Mouse (Mus musculus) heart, postnatal 0 days (tissue): Measurements from ENCODE around the gene Bhmt2. TPM values are rescaled to one million over a fixed set of nuclear protein-coding genes. Genes with fewer than 3 reads are reported as not detected.

Experiments used
- ATAC-seq: fragments of 200-750 bp; cut with Nextera tagmentation; 2 replicates; pipeline ENCODE4 v1.8.0; 2017; ENCODE audit warnings: low read depth, moderate number of reproducible peaks, moderate library complexity; ENCODE audit not compliant: insufficient read depth
- DNase-seq: peaks from one replicate; pipeline ENCODE4 v3.0.0-alpha.2; 2016; ENCODE audit warnings: low spot score
- H3K27ac ChIP-seq: fragments of 300-500 bp; sonication (generic); 2 replicates; pipeline ENCODE4 v1.5.1; 2014; ENCODE audit warnings: low read depth, mild to moderate bottlenecking
- H3K27me3 ChIP-seq: fragments of 300-500 bp; sonication (generic); 2 replicates; pipeline ENCODE4 v1.6.1; 2014; ENCODE audit warnings: low read length, mixed read lengths; ENCODE audit not compliant: control insufficient read depth, insufficient read depth
- H3K36me3 ChIP-seq: fragments of 300-500 bp; sonication (generic); replicated peaks from 2 replicates; pipeline ENCODE4 v1.6.1; 2014; ENCODE audit warnings: low read length, mixed read lengths; ENCODE audit not compliant: control insufficient read depth, insufficient read depth
- H3K4me1 ChIP-seq: fragments of 300-500 bp; sonication (generic); 2 replicates; pipeline ENCODE4 v1.6.1; 2014; ENCODE audit warnings: antibody characterized with exemption; ENCODE audit not compliant: control insufficient read depth, insufficient read depth
- H3K4me2 ChIP-seq: fragments of 300-500 bp; sonication (generic); 2 replicates; pipeline ENCODE4 v1.6.1; 2014; ENCODE audit warnings: low read depth, mild to moderate bottlenecking, low read length, moderate library complexity
- H3K4me3 ChIP-seq: fragments of 300-500 bp; sonication (generic); 2 replicates; pipeline ENCODE4 v1.5.1; 2014; ENCODE audit warnings: low read depth, low read length
- H3K9ac ChIP-seq: fragments of 300-500 bp; sonication (generic); replicated peaks from 2 replicates; pipeline ENCODE4 v1.6.1; 2014; ENCODE audit warnings: low read depth, low read length, mixed read lengths
- H3K9me3 ChIP-seq: fragments of 300-500 bp; sonication (generic); replicated peaks from 2 replicates; pipeline ENCODE4 v1.6.1; 2016; ENCODE audit warnings: low read length; ENCODE audit not compliant: control insufficient read depth
- CTCF ChIP-seq: IDR thresholded peaks from 2 replicates; pipeline ENCODE4 v1.5.1; 2016; ENCODE audit warnings: antibody characterized with exemption, control low read depth, low read depth
- EP300 ChIP-seq: IDR thresholded peaks from 2 replicates; pipeline ENCODE4 v1.6.1; 2016; ENCODE audit warnings: antibody characterized with exemption, low read depth
- WGBS: fragments of 180-500 bp; shearing (Covaris S2); extraction: QIAGEN DNeasy Blood & Tissue Kit; methylation state at CpG from one replicate; pipeline ENCODE4 v1.1.7; 2014; 5-methylcytosine and 5-hydroxymethylcytosine counted together
- polyA plus RNA-seq: library from polyadenylated mRNA; unstranded; fragments of >200 nt; fragmentation: Nextera tagmentation; extraction: Ambion mirVana; gene quantifications from 2 replicates; pipeline ENCODE4 v1.2.1, GENCODE M21; 2015
- total RNA-seq: library from RNA; depleted of rRNA; stranded (reverse); fragments of >200 nt; gene quantifications from 2 replicates; pipeline ENCODE4 v1.2.3, GENCODE M21; 2014; ENCODE audit warnings: low replicate concordance; rRNA removed

The Bhmt2 gene
- total and polyA plus RNA-seq, 2 experiments from 2014 or later, result not detected

- TF ChIP-seq CTCF, result no peak
- TF ChIP-seq EP300, result no peak
- no peaks in the 10 kb centered on the region for H3K9me3 ChIP-seq
- no peaks in the 10 kb centered on the region for H3K36me3 ChIP-seq
- no peak overlapping the region for H3K27ac ChIP-seq
- DNase-seq (no peak), ATAC-seq (no peak)
- H3K4me2 ChIP-seq, result no peak overlapping the region
- H3K27me3 ChIP-seq, result no peaks in the 10 kb centered on the region
- H3K4me3 ChIP-seq, result no peak overlapping the region
- no peak overlapping the region for H3K9ac ChIP-seq
- H3K4me1 ChIP-seq, result no peaks in the 10 kb centered on the region
- 87% methylated on average over 3 of the region's 3 CpGs for WGBS
These were observed 66.4 kb downstream of the Bhmt2 start for GRCm38 (mm10) chr13:93607701-93608100.

GRCm38 (mm10) chr13:93606868-93607578 lies 67.1 kb downstream of the Bhmt2 start:
- no peak overlapping the region for H3K4me3 ChIP-seq
- no peaks in the 10 kb centered on the region for H3K9me3 ChIP-seq
- H3K36me3 ChIP-seq, result no peaks in the 10 kb centered on the region
- no peak overlapping the region for H3K27ac ChIP-seq
- no peak for TF ChIP-seq CTCF
- no peak for TF ChIP-seq EP300
- H3K4me2 ChIP-seq, result no peak overlapping the region
- no peak for DNase-seq
- no peaks in the 10 kb centered on the region for H3K27me3 ChIP-seq
- WGBS, result 69% methylated on average over 13 of the region's 13 CpGs
- H3K9ac ChIP-seq, result no peak overlapping the region
- ATAC-seq, result no peak
- H3K4me1 ChIP-seq, result no peaks in the 10 kb centered on the region

Other genes with a start within 250 kb of the Bhmt2 start
- 30.1 and 32.6 TPM in 2 replicates for gene Jmy, start 174.5 kb downstream of the Bhmt2 start, total RNA-seq
- 6.3 and 6.4 TPM in 2 replicates for gene Jmy, start 174.5 kb downstream of the Bhmt2 start, polyA plus RNA-seq
- gene Bhmt, start 36.3 kb downstream of the Bhmt2 start, total RNA-seq, result not detected in 2 replicates
- gene Bhmt, start 36.3 kb downstream of the Bhmt2 start, polyA plus RNA-seq, result 0.15 TPM in 1 of 2 replicates, not detected in the other
- gene Dmgdh, start 131 bp upstream of the Bhmt2 start, total RNA-seq, result 0.04 TPM in 1 of 2 replicates, not detected in the other
- gene Dmgdh, start 131 bp upstream of the Bhmt2 start, polyA plus RNA-seq, result not detected in 2 replicates
- 5.0 and 6.2 TPM in 2 replicates for gene Arsb, start 97.3 kb upstream of the Bhmt2 start, total RNA-seq
- gene Arsb, start 97.3 kb upstream of the Bhmt2 start, polyA plus RNA-seq, result 3.0 and 3.1 TPM in 2 replicates